In genomic region chr1:44567431-44567830, GRCm38 (mm10) we compare ENCODE assay signal across 18 mouse cellular contexts. TPM values are rescaled to one million over a fixed set of nuclear protein-coding genes. Genes with fewer than 3 reads are reported as not detected.
"Had no signal": no experiment of that assay in that cellular context is flagged by ENCODE, and none has a peak within 500 bp of the region (broad histone marks: within the 10 kb centered on the region; RNA-seq: fewer than 3 reads in every experiment).

No protein-coding gene starts in this region.

- DNase-seq: kidney, adult 11 months; kidney, postnatal 25 days; layer of hippocampus, adult 9-11 months; liver; lung, adult 18-20 months; lung, postnatal 14 days; thymus, postnatal 36 days had no signal

- H3K27ac ChIP-seq: intestine, embryonic 15.5 days; layer of hippocampus, adult 2 months; limb, embryonic 10.5 days; limb, embryonic 13.5 days; liver, embryonic 12.5 days; liver, embryonic 15.5 days; lung, embryonic 15.5 days; macrophage; midbrain, embryonic 13.5 days; stomach, postnatal 0 days had no signal

- H3K9me3 ChIP-seq: intestine, embryonic 15.5 days; limb, embryonic 10.5 days; limb, embryonic 13.5 days; liver, embryonic 12.5 days; liver, embryonic 15.5 days; lung, embryonic 15.5 days; midbrain, embryonic 13.5 days had no signal

- H3K4me3 ChIP-seq: intestine, embryonic 15.5 days; layer of hippocampus, adult 2 months; limb, embryonic 10.5 days; limb, embryonic 13.5 days; liver, embryonic 12.5 days; liver, embryonic 15.5 days; lung, embryonic 15.5 days; midbrain, embryonic 13.5 days had no signal

- H3K4me2 ChIP-seq: intestine, embryonic 15.5 days; limb, embryonic 13.5 days; liver, embryonic 12.5 days; liver, embryonic 15.5 days; lung, embryonic 15.5 days; midbrain, embryonic 13.5 days had no signal

- H3K4me1 ChIP-seq: intestine, embryonic 15.5 days; limb, embryonic 10.5 days; liver, embryonic 12.5 days; liver, embryonic 15.5 days; lung, embryonic 15.5 days; midbrain, embryonic 13.5 days had no signal

- H3K27me3 ChIP-seq: intestine, embryonic 15.5 days; limb, embryonic 13.5 days; liver, embryonic 12.5 days; liver, embryonic 15.5 days; lung, embryonic 15.5 days; midbrain, embryonic 13.5 days had no signal

- H3K9ac ChIP-seq: intestine, embryonic 15.5 days; limb, embryonic 13.5 days; liver, embryonic 12.5 days; liver, embryonic 15.5 days; lung, embryonic 15.5 days; midbrain, embryonic 13.5 days had no signal

- H3K36me3 ChIP-seq: intestine, embryonic 15.5 days; limb, embryonic 10.5 days; limb, embryonic 13.5 days; liver, embryonic 12.5 days; liver, embryonic 15.5 days; lung, embryonic 15.5 days; midbrain, embryonic 13.5 days had no signal

- ATAC-seq: intestine, embryonic 15.5 days; liver, embryonic 12.5 days; midbrain, embryonic 13.5 days had no signal

RNA-seq across cellular contexts. Expression of gene Gulp1, which starts 16.1 kb away (rescaled TPM):
- total RNA-seq: megakaryocyte, adult 5-6 weeks had no signal
- polyA plus RNA-seq: macrophage had no signal
